Mouse (Mus musculus) liver, embryonic 11.5 days (tissue): Measurements from ENCODE around the gene Lman2l. TPM values are rescaled to one million over a fixed set of nuclear protein-coding genes. Genes with fewer than 3 reads are reported as not detected.

ENCODE experiments used
- ATAC-seq: fragments of 200-750 bp; cut with Nextera tagmentation; replicated peaks from 2 replicates; pipeline ENCODE4 v1.8.0; 2017; ENCODE audit warnings: moderate number of reproducible peaks, mild to moderate bottlenecking, moderate TSS enrichment, moderate library complexity; ENCODE audit not compliant: low FRiP score
- DNase-seq: peaks from one replicate; pipeline ENCODE4 v3.0.0-alpha.2; 2017; ENCODE audit warnings: low spot score
- H3K27ac ChIP-seq: fragments of 300-500 bp; sonication (generic); 2 replicates; pipeline ENCODE4 v1.5.1; 2014; ENCODE audit warnings: mild to moderate bottlenecking, low read depth, low read length, control low read depth
- H3K27me3 ChIP-seq: fragments of 300-500 bp; sonication (generic); replicated peaks from 2 replicates; pipeline ENCODE4 v1.6.1; 2014; ENCODE audit warnings: low read length, mixed read lengths; ENCODE audit not compliant: control insufficient read depth, insufficient read depth
- H3K36me3 ChIP-seq: fragments of 300-500 bp; sonication (generic); 2 replicates; pipeline ENCODE4 v1.6.1; 2014; ENCODE audit warnings: mild to moderate bottlenecking, low read length, moderate library complexity, mixed read lengths; ENCODE audit not compliant: control insufficient read depth, insufficient read depth
- H3K4me1 ChIP-seq: fragments of 300-500 bp; sonication (generic); replicated peaks from 2 replicates; pipeline ENCODE4 v1.6.1; 2014; ENCODE audit warnings: low read length, mixed read lengths; ENCODE audit not compliant: control insufficient read depth, insufficient read depth
- H3K4me2 ChIP-seq: fragments of 300-500 bp; sonication (generic); 2 replicates; pipeline ENCODE4 v1.6.1; 2014; ENCODE audit warnings: mild to moderate bottlenecking, control low read depth, moderate library complexity
- H3K4me3 ChIP-seq: fragments of 300-500 bp; sonication (generic); 2 replicates; pipeline ENCODE4 v1.5.1; 2014; ENCODE audit warnings: low read depth, low read length, control low read depth
- H3K9ac ChIP-seq: fragments of 300-500 bp; sonication (generic); 2 replicates; pipeline ENCODE4 v1.6.1; 2014; ENCODE audit warnings: low read depth, low read length, control low read depth
- H3K9me3 ChIP-seq: fragments of 300-500 bp; sonication (generic); 2 replicates; pipeline ENCODE4 v1.6.1; 2016; ENCODE audit warnings: low read length, inconsistent platforms, mixed read lengths; ENCODE audit not compliant: control insufficient read depth
- WGBS: fragments of 180-500 bp; shearing (Covaris S2); extraction: QIAGEN DNeasy Blood & Tissue Kit; methylation state at CpG from one replicate; pipeline ENCODE4 v1.1.7; 2014; 5-methylcytosine and 5-hydroxymethylcytosine counted together
- polyA plus RNA-seq: library from polyadenylated mRNA; unstranded; fragments of >200 nt; fragmentation: Nextera tagmentation; extraction: Ambion mirVana; gene quantifications from 2 replicates; pipeline ENCODE4 v1.2.1, GENCODE M21; 2014

Gene Lman2l
- polyA plus RNA-seq: 18.1 and 18.7 TPM in 2 replicates

GRCm38 (mm10) chr1:36444471-36445464, at the start of gene Lman2l:
Lman2l (minus strand) TSS chr1:36445271.
- DNase-seq (peak; percentile 90), ATAC-seq (peak; percentile 100)
- no peaks in the 10 kb centered on the region for H3K36me3 ChIP-seq
- peak within 1 kb of the TSS; percentile 82 for H3K4me3 ChIP-seq
- H3K9ac ChIP-seq: peak within 1 kb of the TSS; percentile 71
- peak within 1 kb of the TSS; percentile 82 for H3K4me2 ChIP-seq
- under 1% methylated on average over 57 of the region's 57 CpGs for WGBS
- peak within 1 kb of the TSS; percentile 44 for H3K27ac ChIP-seq
- H3K9me3 ChIP-seq: no peaks in the 10 kb centered on the region
- H3K27me3 ChIP-seq: no peaks in the 10 kb centered on the region
- H3K4me1 ChIP-seq: 0 out of 2 replicates have a peak, but pooled peaks cover 3% of the 10 kb centered on the region

GRCm38 (mm10) chr1:36493299-36493698, 48.2 kb upstream of the Lman2l start:
- Histone ChIP-seq H3K4me3 (no peak overlapping the region), H3K27ac (no peak overlapping the region), H3K36me3 (0 out of 2 replicates have a peak, but pooled peaks cover 2% of the 10 kb centered on the region), H3K27me3 (no peaks in the 10 kb centered on the region), H3K4me2 (no peak overlapping the region), H3K4me1 (no peaks in the 10 kb centered on the region), H3K9ac (no peak overlapping the region), H3K9me3 (no peaks in the 10 kb centered on the region)
- no peak for ATAC-seq
- WGBS: 74% methylated on average over 6 of the region's 6 CpGs
- DNase-seq: no peak

- Histone ChIP-seq H3K36me3 (no peaks in the 10 kb centered on the region), H3K27me3 (no peaks in the 10 kb centered on the region), H3K4me2 (no peak overlapping the region), H3K9ac (no peak overlapping the region), H3K9me3 (no peaks in the 10 kb centered on the region), H3K4me3 (no peak overlapping the region), H3K27ac (no peak overlapping the region), H3K4me1 (no peaks in the 10 kb centered on the region)
- WGBS: 54% methylated on average over 9 of the region's 9 CpGs
- no peak for DNase-seq
- ATAC-seq: 0 out of 2 replicates have a peak, but pooled peaks have one; percentile 39
Measured at GRCm38 (mm10) chr1:36492416-36493139, 47.5 kb upstream of the Lman2l start.

GRCm38 (mm10) chr1:36489661-36490060, 44.6 kb upstream of the Lman2l start:
- Histone ChIP-seq H3K9me3 (no peaks in the 10 kb centered on the region), H3K4me3 (no peak overlapping the region), H3K4me1 (no peaks in the 10 kb centered on the region), H3K36me3 (no peaks in the 10 kb centered on the region), H3K4me2 (no peak overlapping the region), H3K9ac (no peak overlapping the region), H3K27me3 (no peaks in the 10 kb centered on the region), H3K27ac (no peak overlapping the region)
- no peak for ATAC-seq
- DNase-seq: no peak
- WGBS: 80% methylated on average over 6 of the region's 6 CpGs

- peaks cover 2% of the 10 kb centered on the region; the same call in 1 of the 2 replicates for H3K4me1 ChIP-seq
- no peak overlapping the region for H3K4me2 ChIP-seq
- ATAC-seq: no peak
- no peaks in the 10 kb centered on the region for H3K27me3 ChIP-seq
- WGBS: 84% methylated on average over 9 of the region's 9 CpGs
- H3K27ac ChIP-seq: no peak overlapping the region
- H3K36me3 ChIP-seq: no peaks in the 10 kb centered on the region
- H3K9me3 ChIP-seq: no peaks in the 10 kb centered on the region
- H3K4me3 ChIP-seq: no peak overlapping the region
- no peak for DNase-seq
- no peak overlapping the region for H3K9ac ChIP-seq
Measured at GRCm38 (mm10) chr1:36487111-36487510, 42.0 kb upstream of the Lman2l start.

GRCm38 (mm10) chr1:36485080-36485479, 40.0 kb upstream of the Lman2l start:
- Histone ChIP-seq H3K4me3 (no peak overlapping the region), H3K27me3 (no peaks in the 10 kb centered on the region), H3K9me3 (no peaks in the 10 kb centered on the region), H3K4me1 (peaks cover 2% of the 10 kb centered on the region), H3K36me3 (no peaks in the 10 kb centered on the region), H3K4me2 (no peak overlapping the region), H3K27ac (no peak overlapping the region), H3K9ac (no peak overlapping the region)
- no peak for ATAC-seq
- DNase-seq: no peak
- 77% methylated on average over 7 of the region's 7 CpGs for WGBS

GRCm38 (mm10) chr1:36483825-36484224, 38.8 kb upstream of the Lman2l start:
- Histone ChIP-seq H3K36me3 (no peaks in the 10 kb centered on the region), H3K4me3 (no peak overlapping the region), H3K27ac (no peak overlapping the region), H3K27me3 (no peaks in the 10 kb centered on the region), H3K9me3 (no peaks in the 10 kb centered on the region), H3K4me2 (no peak overlapping the region), H3K4me1 (peaks cover 2% of the 10 kb centered on the region), H3K9ac (no peak overlapping the region)
- 66% methylated on average over 4 of the region's 4 CpGs for WGBS
- ATAC-seq (no peak), DNase-seq (no peak)

GRCm38 (mm10) chr1:36479903-36480899, 35.1 kb upstream of the Lman2l start:
- Histone ChIP-seq H3K27ac (no peak overlapping the region), H3K4me2 (no peak overlapping the region), H3K27me3 (no peaks in the 10 kb centered on the region), H3K4me3 (no peak overlapping the region), H3K36me3 (no peaks in the 10 kb centered on the region), H3K4me1 (peaks cover 14% of the 10 kb centered on the region), H3K9me3 (no peaks in the 10 kb centered on the region), H3K9ac (no peak overlapping the region)
- no peak for DNase-seq
- 87% methylated on average over 12 of the region's 12 CpGs for WGBS
- no peak for ATAC-seq
